Mouse (Mus musculus) myocyte (in vitro differentiated cells): ENCODE measurements around the gene Nt5c1a. TPM values are rescaled to one million over a fixed set of nuclear protein-coding genes. Genes with fewer than 3 reads are reported as not detected.

Experiments
- H3K27me3 ChIP-seq: one replicate; pipeline ENCODE4 v1.6.1; 2011; ENCODE audit not compliant: control insufficient read depth, insufficient read depth, insufficient read length
- H3K36me3 ChIP-seq: one replicate; pipeline ENCODE4 v1.6.1; 2011; ENCODE audit not compliant: control insufficient read depth, insufficient read depth
- H3K4me2 ChIP-seq: one replicate; pipeline ENCODE4 v1.6.1; 2011; ENCODE audit warnings: low read depth, control low read depth
- H3K4me3 ChIP-seq: one replicate; pipeline ENCODE4 v1.5.1; 2011; ENCODE audit warnings: mild to moderate bottlenecking, control low read depth, moderate library complexity
- H3K79me2 ChIP-seq: one replicate; pipeline ENCODE4 v1.6.1; 2011; ENCODE audit not compliant: control insufficient read depth, insufficient read depth
- H3ac ChIP-seq: one replicate; pipeline ENCODE4 v1.6.1; 2011; ENCODE audit not compliant: control insufficient read depth, insufficient read length
- CEBPB ChIP-seq: IDR thresholded peaks from 2 replicates; pipeline ENCODE4 v1.6.1; 2011; ENCODE audit warnings: mild to moderate bottlenecking, moderate library complexity; ENCODE audit not compliant: poor library complexity, insufficient read depth, severe bottlenecking
- E2F4 ChIP-seq: IDR thresholded peaks from one replicate; pipeline ENCODE4 v1.6.1; 2011; ENCODE audit warnings: mild to moderate bottlenecking, control low read depth, moderate library complexity; ENCODE audit not compliant: insufficient read depth
- MAX ChIP-seq: IDR thresholded peaks from one replicate; pipeline ENCODE4 v1.6.1; 2011; ENCODE audit warnings: low read depth, mild to moderate bottlenecking, control low read depth
- MYOD1 ChIP-seq, 3 experiments: IDR thresholded peaks; one replicate each; pipeline ENCODE4 v1.6.1; 2011; ENCODE audit warnings: control low read depth in 2 of 3, low read depth in 2 of 3, mild to moderate bottlenecking in 2 of 3, moderate library complexity in 1 of 3; ENCODE audit not compliant: insufficient read length in 2 of 3, control insufficient read depth in 1 of 3
- MYOG ChIP-seq, 3 experiments: IDR thresholded peaks; one replicate each; pipeline ENCODE4 v1.6.1; 2011; ENCODE audit warnings: control low read depth in 2 of 3, low read depth in 2 of 3, mild to moderate bottlenecking in 2 of 3; ENCODE audit not compliant: insufficient read length in 2 of 3, control insufficient read depth in 1 of 3, insufficient read depth in 1 of 3
- POLR2A ChIP-seq: IDR thresholded peaks from one replicate; pipeline ENCODE4 v1.6.1; 2011; ENCODE audit warnings: low read depth, mild to moderate bottlenecking, control low read depth, moderate library complexity; ENCODE audit not compliant: insufficient read length
- POLR2AphosphoS2 ChIP-seq: IDR thresholded peaks from one replicate; pipeline ENCODE4 v1.6.1; 2011; ENCODE audit warnings: low read depth, control low read depth; ENCODE audit not compliant: insufficient read length
- REST ChIP-seq: IDR thresholded peaks from one replicate; pipeline ENCODE4 v1.6.1; 2011; ENCODE audit warnings: mild to moderate bottlenecking, control low read depth, moderate library complexity; ENCODE audit not compliant: insufficient read depth, insufficient read length
- SRF ChIP-seq: IDR thresholded peaks from one replicate; pipeline ENCODE4 v1.6.1; 2011; ENCODE audit warnings: low read depth; ENCODE audit not compliant: control insufficient read depth, insufficient read length
- TCF12 ChIP-seq: IDR thresholded peaks from one replicate; pipeline ENCODE4 v1.6.1; 2011; ENCODE audit warnings: mild to moderate bottlenecking, control low read depth; ENCODE audit not compliant: poor library complexity, insufficient read depth, severe bottlenecking
- TCF3 ChIP-seq: IDR thresholded peaks from one replicate; pipeline ENCODE4 v1.6.1; 2011; ENCODE audit warnings: low read depth, control low read depth; ENCODE audit not compliant: insufficient read length
- USF1 ChIP-seq: IDR thresholded peaks from one replicate; pipeline ENCODE4 v1.6.1; 2011; ENCODE audit warnings: low read depth, mild to moderate bottlenecking, control low read depth, moderate library complexity
- polyA plus RNA-seq: library from polyadenylated mRNA; unstranded; fragments of >200 nt; fragmentation: generic; extraction: Trizol; gene quantifications from one replicate; pipeline ENCODE4 v1.2.1, GENCODE M21; 2012; ENCODE audit warnings: missing spikeins

The Nt5c1a gene
- polyA plus RNA-seq: not detected

DNA sequence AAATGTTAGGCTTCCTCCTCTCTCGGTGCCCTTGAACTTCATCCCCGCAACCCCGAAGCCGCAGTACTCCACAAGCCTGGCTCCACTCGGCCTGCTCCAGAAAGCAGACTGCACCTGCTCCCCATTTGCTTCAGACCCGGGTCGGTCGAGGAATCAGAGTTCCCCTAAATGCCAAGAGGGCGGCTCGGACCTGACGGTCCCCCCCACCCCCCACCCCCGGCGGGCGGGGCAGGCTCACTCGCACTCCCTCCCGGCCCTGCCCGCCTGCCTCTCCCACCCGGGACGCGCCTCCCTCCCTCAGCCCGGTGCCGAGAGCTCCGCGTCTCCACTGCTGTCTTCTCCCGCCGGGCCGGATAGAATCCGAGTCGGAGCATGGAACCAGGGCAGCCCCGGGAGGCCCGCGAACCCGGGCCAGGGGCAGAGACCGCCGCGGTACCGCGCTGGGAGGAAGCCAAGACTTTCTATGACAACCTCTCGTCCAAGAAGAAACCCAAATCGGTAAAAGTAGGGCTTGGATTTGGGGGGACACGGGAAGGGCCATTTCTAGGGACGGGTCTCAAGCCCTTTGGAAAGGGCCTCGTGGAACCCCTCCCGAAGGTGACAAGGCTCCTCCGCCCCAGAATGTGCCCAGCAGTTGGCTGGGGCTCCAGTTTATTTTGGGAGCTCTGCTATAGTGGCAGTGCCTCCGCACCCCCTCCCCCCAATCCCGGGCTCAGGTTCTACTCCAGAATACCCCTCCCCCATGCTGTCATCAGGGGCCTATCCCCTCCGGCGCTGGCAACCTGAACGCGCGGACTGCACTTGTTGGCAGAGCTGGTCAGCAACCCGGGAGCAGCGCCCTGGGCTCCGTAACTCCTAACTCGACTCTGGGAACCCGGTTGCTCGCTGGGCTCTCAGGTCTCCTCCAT is at the start of gene Nt5c1a:
Nt5c1a (plus strand) TSS at position 319 of the 908 bp plus-strand sequence.
- H3ac ChIP-seq: no peak within 1 kb of the TSS
- H3K27me3 ChIP-seq: peaks cover 68% of the 10 kb centered on the region
- no peaks in the 10 kb centered on the region for H3K36me3 ChIP-seq
- TF ChIP-seq MYOG (IDR thresholded peaks at IDR 0.05; ENCODE audit: control insufficient read depth in 1 of 3, insufficient read depth in 1 of 3, insufficient read length in 2 of 3, low read depth in 2 of 3) (no peak), POLR2AphosphoS2 (no peak), USF1 (no peak), MAX (no peak), E2F4 (no peak), POLR2A (no peak), TCF3 (no peak)
- H3K4me2 ChIP-seq: no peak within 1 kb of the TSS
- no peaks in the 10 kb centered on the region for H3K79me2 ChIP-seq
- no peak within 1 kb of the TSS for H3K4me3 ChIP-seq

DNA sequence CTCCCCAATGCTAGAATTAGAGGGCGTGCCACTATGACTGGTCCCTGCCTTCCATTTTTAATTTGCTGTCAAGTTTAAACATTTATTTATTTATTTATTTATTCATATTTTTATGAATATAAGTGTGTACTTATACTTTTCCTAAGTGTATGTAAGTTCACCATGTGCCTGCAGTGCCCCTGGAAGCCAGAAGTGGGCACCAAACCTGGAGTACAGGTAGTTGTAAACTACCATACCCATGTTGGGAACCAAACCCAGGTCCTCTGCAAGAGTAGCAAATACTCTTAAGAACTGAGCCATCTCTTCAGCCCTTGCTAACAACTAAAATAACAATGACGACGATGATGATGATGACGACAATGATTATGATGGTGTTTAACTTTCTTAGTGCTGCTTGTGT is 49.3 kb upstream of the Nt5c1a start:
- Histone ChIP-seq H3K4me3 (no peak overlapping the region), H3K27me3 (peaks cover 19% of the 10 kb centered on the region), H3K36me3 (no peaks in the 10 kb centered on the region), H3K4me2 (no peak overlapping the region), H3K79me2 (no peaks in the 10 kb centered on the region), H3ac (no peak overlapping the region)
- TF ChIP-seq CEBPB: no peak
- no peak for TF ChIP-seq MAX
- no peak for TF ChIP-seq MYOG (IDR thresholded peaks at IDR 0.05; ENCODE audit: control insufficient read depth in 1 of 3, insufficient read depth in 1 of 3, insufficient read length in 2 of 3, low read depth in 2 of 3)
- no peak for TF ChIP-seq E2F4
- no peak for TF ChIP-seq TCF12
- TF ChIP-seq SRF: no peak
- no peak for TF ChIP-seq USF1
- TF ChIP-seq REST: no peak
- TF ChIP-seq POLR2A: no peak
- no peak for TF ChIP-seq TCF3
- TF ChIP-seq POLR2AphosphoS2: no peak
- TF ChIP-seq MYOD1 (IDR thresholded peaks at IDR 0.05; ENCODE audit: control insufficient read depth in 1 of 3, insufficient read length in 2 of 3, low read depth in 2 of 3): no peak

DNA sequence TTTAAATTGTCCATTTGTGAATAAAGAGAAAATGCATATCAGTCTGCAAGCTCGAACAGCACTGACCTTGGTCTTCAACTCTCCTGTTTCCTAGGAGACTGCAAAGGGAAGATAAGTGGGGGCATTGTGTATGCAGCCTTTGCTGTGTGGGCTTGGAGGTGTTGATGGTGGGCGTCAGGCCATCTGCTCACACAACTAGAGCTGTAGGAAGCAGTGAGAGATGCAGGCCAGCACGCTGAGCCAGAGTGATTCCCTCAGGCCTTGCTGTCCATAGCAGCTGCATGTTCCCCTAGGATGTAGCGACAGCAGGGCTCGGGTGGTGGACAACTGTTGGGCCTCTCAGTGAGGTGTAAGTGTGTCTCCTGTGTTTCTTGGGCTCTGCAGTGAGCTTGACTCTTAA is 48.3 kb upstream of the Nt5c1a start:
- Histone ChIP-seq H3ac (no peak overlapping the region), H3K79me2 (no peaks in the 10 kb centered on the region), H3K27me3 (peaks cover 18% of the 10 kb centered on the region), H3K4me2 (no peak overlapping the region), H3K4me3 (no peak overlapping the region), H3K36me3 (no peaks in the 10 kb centered on the region)
- no peak for TF ChIP-seq CEBPB
- TF ChIP-seq SRF: no peak
- TF ChIP-seq REST: no peak
- no peak for TF ChIP-seq USF1

DNA sequence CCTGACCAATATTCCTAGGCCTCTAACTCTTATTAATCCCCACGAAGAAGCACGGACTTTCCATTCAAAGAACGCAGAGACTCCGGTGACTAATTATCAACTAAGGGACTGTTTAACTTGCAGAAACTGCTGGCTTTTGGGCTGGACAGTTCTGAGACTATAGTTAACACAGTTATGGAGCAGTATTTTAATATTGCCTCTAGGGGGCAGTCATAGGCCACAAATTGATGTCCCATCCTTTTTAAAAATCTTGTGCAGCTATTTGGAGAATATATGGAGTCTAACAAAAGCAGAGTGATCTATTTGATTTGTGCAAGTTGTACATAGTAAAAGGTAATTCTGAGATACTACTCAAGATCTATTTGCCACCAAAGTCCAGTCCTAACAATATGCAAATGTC is 46.3 kb upstream of the Nt5c1a start:
- H3K4me2 ChIP-seq: no peak overlapping the region
- no peaks in the 10 kb centered on the region for H3K36me3 ChIP-seq
- no peak overlapping the region for H3K4me3 ChIP-seq
- TF ChIP-seq USF1 (no peak), CEBPB (no peak), MYOD1 (IDR thresholded peaks at IDR 0.05; ENCODE audit: control insufficient read depth in 1 of 3, insufficient read length in 2 of 3, low read depth in 2 of 3) (no peak), TCF3 (no peak), POLR2A (no peak), MYOG (IDR thresholded peaks at IDR 0.05; ENCODE audit: control insufficient read depth in 1 of 3, insufficient read depth in 1 of 3, insufficient read length in 2 of 3, low read depth in 2 of 3) (no peak), TCF12 (no peak), E2F4 (no peak), SRF (no peak), MAX (no peak), POLR2AphosphoS2 (no peak), REST (no peak)
- H3K27me3 ChIP-seq: peaks cover 12% of the 10 kb centered on the region
- no peak overlapping the region for H3ac ChIP-seq
- H3K79me2 ChIP-seq: no peaks in the 10 kb centered on the region

DNA sequence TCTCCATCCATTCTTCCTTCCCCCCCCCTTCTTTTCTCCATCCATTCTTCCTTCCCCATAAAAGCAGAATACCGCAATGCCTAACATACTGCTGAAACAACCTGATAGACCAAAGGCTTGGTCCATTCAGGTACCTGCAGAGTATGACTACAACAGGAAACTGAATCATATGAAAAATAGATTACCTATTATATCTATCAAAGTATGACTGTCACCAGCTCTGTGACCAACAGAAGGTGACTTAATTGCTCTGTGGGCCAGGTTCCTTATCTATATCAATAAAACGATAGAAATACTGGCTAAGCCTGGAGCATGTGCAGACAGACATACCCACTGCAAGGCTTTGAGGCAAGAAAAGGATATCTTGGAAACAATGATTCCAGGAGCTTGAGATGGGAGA is 45.9 kb upstream of the Nt5c1a start:
- Histone ChIP-seq H3K27me3 (peaks cover 16% of the 10 kb centered on the region), H3ac (no peak overlapping the region), H3K79me2 (no peaks in the 10 kb centered on the region), H3K36me3 (no peaks in the 10 kb centered on the region), H3K4me2 (no peak overlapping the region), H3K4me3 (no peak overlapping the region)
- no peak for TF ChIP-seq E2F4
- TF ChIP-seq MAX: no peak
- TF ChIP-seq SRF: no peak
- no peak for TF ChIP-seq TCF12
- no peak for TF ChIP-seq USF1
- TF ChIP-seq MYOG (IDR thresholded peaks at IDR 0.05; ENCODE audit: control insufficient read depth in 1 of 3, insufficient read depth in 1 of 3, insufficient read length in 2 of 3, low read depth in 2 of 3): no peak
- no peak for TF ChIP-seq MYOD1 (IDR thresholded peaks at IDR 0.05; ENCODE audit: control insufficient read depth in 1 of 3, insufficient read length in 2 of 3, low read depth in 2 of 3)
- no peak for TF ChIP-seq CEBPB
- no peak for TF ChIP-seq TCF3
- no peak for TF ChIP-seq POLR2A
- TF ChIP-seq REST: no peak
- no peak for TF ChIP-seq POLR2AphosphoS2
